Mouse (Mus musculus): ENCODE measurements at regions not wholly inside any gene's neighbourhood (a gene's known extent, or its start where the extent isn't known, plus 50 kb on each side); places are given as distances from the start of the nearest gene placed in this dataset.

GRCm38 (mm10) chr3:41296152-41296809 lies 213.4 kb upstream of the Pgrmc2 start:
- TF ChIP-seq CTCF (IDR thresholded peaks at IDR 0.05; ENCODE audit: low read depth, low read length) (no peak), POLR2A (IDR thresholded peaks at IDR 0.05; ENCODE audit: extremely low read depth, insufficient read depth, low read length) (no peak)
